Mouse (Mus musculus) E14TG2a.4 (cell line): ENCODE results near the gene Maff.

Source experiments
- H3K27me3 ChIP-seq: 2 replicates; pipeline ENCODE4 v1.6.1; 2014; ENCODE audit warnings: low read length, control low read depth; ENCODE audit not compliant: insufficient read depth
- H3K36me3 ChIP-seq: 2 replicates; pipeline ENCODE4 v1.6.1; 2014; ENCODE audit warnings: low read length, control low read depth; ENCODE audit not compliant: insufficient read depth
- H3K4me1 ChIP-seq: replicated peaks from 2 replicates; pipeline ENCODE4 v1.6.1; 2014; ENCODE audit warnings: low read depth, low read length, control low read depth
- H3K4me3 ChIP-seq: replicated peaks from 2 replicates; pipeline ENCODE4 v1.5.1; 2014; ENCODE audit warnings: mild to moderate bottlenecking, low read length
- H3K9me3 ChIP-seq: 2 replicates; pipeline ENCODE4 v1.6.1; 2014; ENCODE audit warnings: low read length, control low read depth
- CTCF ChIP-seq: conservative IDR thresholded peaks from 2 replicates; pipeline ENCODE4 v1.5.1; 2014; ENCODE audit warnings: low read length
- NANOG ChIP-seq: IDR thresholded peaks from 2 replicates; pipeline ENCODE4 v1.6.1; 2014; ENCODE audit warnings: borderline replicate concordance, low read length, mixed read lengths
- POU5F1 ChIP-seq: IDR thresholded peaks from 2 replicates; pipeline ENCODE4 v1.6.1; 2014; ENCODE audit warnings: low read length, borderline replicate concordance

Maff gene

GRCm38 (mm10) chr15:79390434-79390833 lies 44.0 kb downstream of the Maff start:
- H3K4me1 ChIP-seq: peaks cover 79% of the 10 kb centered on the region

GRCm38 (mm10) chr15:79391447-79392093 lies 45.1 kb downstream of the Maff start:
- Histone ChIP-seq H3K9me3 (no peaks in the 10 kb centered on the region), H3K27me3 (no peaks in the 10 kb centered on the region), H3K4me3 (no peak overlapping the region), H3K4me1 (peaks cover 90% of the 10 kb centered on the region), H3K36me3 (peaks cover 70% of the 10 kb centered on the region)
- TF ChIP-seq CTCF (no peak), POU5F1 (no peak), NANOG (no peak)

More at GRCm38 (mm10) chr15:79390434-79390833, 44.0 kb downstream of the Maff start:
- Histone ChIP-seq H3K4me3 (no peak overlapping the region), H3K9me3 (no peaks in the 10 kb centered on the region), H3K27me3 (no peaks in the 10 kb centered on the region), H3K36me3 (peaks cover 70% of the 10 kb centered on the region)
- no peak for TF ChIP-seq POU5F1
- TF ChIP-seq NANOG: no peak
- no peak for TF ChIP-seq CTCF

GRCm38 (mm10) chr15:79392527-79392926 lies 46.1 kb downstream of the Maff start:
- TF ChIP-seq CTCF: no peak
- no peak for TF ChIP-seq NANOG
- no peak for TF ChIP-seq POU5F1
- peaks cover 70% of the 10 kb centered on the region for H3K36me3 ChIP-seq
- no peaks in the 10 kb centered on the region for H3K9me3 ChIP-seq
- peak overlapping the region; percentile 29; the same call in 1 of the 2 replicates for H3K4me3 ChIP-seq
- peaks cover 93% of the 10 kb centered on the region for H3K4me1 ChIP-seq
- H3K27me3 ChIP-seq: no peaks in the 10 kb centered on the region

- Histone ChIP-seq H3K27me3 (no peaks in the 10 kb centered on the region), H3K36me3 (peaks cover 68% of the 10 kb centered on the region), H3K4me1 (peaks cover 94% of the 10 kb centered on the region), H3K4me3 (peak overlapping the region; percentile 29; the same call in 1 of the 2 replicates), H3K9me3 (no peaks in the 10 kb centered on the region)
- TF ChIP-seq POU5F1: no peak
- no peak for TF ChIP-seq CTCF
- TF ChIP-seq NANOG: no peak
These were observed 46.7 kb downstream of the Maff start for GRCm38 (mm10) chr15:79393101-79393500.

- Histone ChIP-seq H3K4me1 (peaks cover 99% of the 10 kb centered on the region), H3K27me3 (no peaks in the 10 kb centered on the region), H3K36me3 (peaks cover 59% of the 10 kb centered on the region), H3K4me3 (no peak overlapping the region), H3K9me3 (no peaks in the 10 kb centered on the region)
- TF ChIP-seq CTCF (no peak), NANOG (no peak), POU5F1 (no peak)
These were observed 48.4 kb downstream of the Maff start for GRCm38 (mm10) chr15:79394842-79395241.

GRCm38 (mm10) chr15:79395281-79395680 lies 48.9 kb downstream of the Maff start:
- peaks cover 99% of the 10 kb centered on the region for H3K4me1 ChIP-seq
- H3K9me3 ChIP-seq: no peaks in the 10 kb centered on the region
- no peaks in the 10 kb centered on the region for H3K27me3 ChIP-seq
- H3K36me3 ChIP-seq: peaks cover 57% of the 10 kb centered on the region
- TF ChIP-seq CTCF (no peak), POU5F1 (no peak), NANOG (no peak)
- peak overlapping the region; percentile 63; the same call in 1 of the 2 replicates for H3K4me3 ChIP-seq

GRCm38 (mm10) chr15:79396736-79397135 lies 50.3 kb downstream of the Maff start:
- H3K9me3 ChIP-seq: no peaks in the 10 kb centered on the region
- no peaks in the 10 kb centered on the region for H3K27me3 ChIP-seq
- H3K36me3 ChIP-seq: peaks cover 52% of the 10 kb centered on the region
- peak overlapping the region; percentile 63 for H3K4me3 ChIP-seq
- TF ChIP-seq NANOG: no peak
- no peak for TF ChIP-seq POU5F1
- peak; percentile 76 for TF ChIP-seq CTCF
- peaks cover 99% of the 10 kb centered on the region for H3K4me1 ChIP-seq

- Histone ChIP-seq H3K4me1 (peaks cover 92% of the 10 kb centered on the region), H3K9me3 (no peaks in the 10 kb centered on the region), H3K4me3 (peak overlapping the region; percentile 98), H3K27me3 (peaks cover 9% of the 10 kb centered on the region), H3K36me3 (peaks cover 29% of the 10 kb centered on the region)
- TF ChIP-seq POU5F1: no peak
- no peak for TF ChIP-seq NANOG
- no peak for TF ChIP-seq CTCF
These were observed 53.0 kb downstream of the Maff start for GRCm38 (mm10) chr15:79399231-79400052.
